Mouse (Mus musculus) spleen, adult 2 months (tissue): ENCODE results near the gene C130032M10Rik.

Source experiments
- CTCF ChIP-seq: fragments of 200-500 bp; IDR thresholded peaks from 2 replicates; pipeline ENCODE4 v1.5.1; 2011; ENCODE audit warnings: mild to moderate bottlenecking, inconsistent platforms; ENCODE audit not compliant: insufficient read depth, insufficient read length, insufficient replicate concordance; ENCODE audit errors: extremely low read depth
- POLR2A ChIP-seq: fragments of 200-500 bp; IDR thresholded peaks from 2 replicates; pipeline ENCODE4 v1.6.1; 2011; ENCODE audit warnings: low read depth, low read length, inconsistent platforms

- TF ChIP-seq CTCF (no peak), POLR2A (no peak)
These were observed 12.6 kb downstream of the C130032M10Rik start for GRCm38 (mm10) chr9:114527992-114528679.
